Mouse (Mus musculus): ENCODE measurements at regions not wholly inside any gene's neighbourhood (a gene's known extent, or its start where the extent isn't known, plus 50 kb on each side); places are given as distances from the start of the nearest gene placed in this dataset.

DNA sequence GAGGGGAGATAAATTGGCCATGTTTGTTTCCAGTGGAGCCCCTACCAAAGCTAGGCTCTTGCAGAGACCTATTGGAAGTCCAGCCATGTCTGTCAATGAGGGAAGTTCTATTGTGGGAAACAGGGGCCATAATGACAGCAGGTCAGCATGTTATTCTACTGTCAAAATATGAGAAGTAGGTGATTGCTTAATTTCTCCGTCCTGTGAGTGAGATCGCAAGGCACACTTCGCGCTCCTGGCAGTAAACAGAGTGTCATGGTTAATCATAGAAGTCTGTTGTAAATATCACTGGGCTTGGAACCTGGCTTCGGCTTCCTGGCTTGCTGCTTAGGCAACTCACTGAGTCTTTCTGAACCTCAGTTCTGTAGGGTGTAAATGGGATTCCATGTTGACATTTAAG lies 72.5 kb upstream of the Ccdc122 start:
- no peaks in the 10 kb centered on the region for H3K9me3 ChIP-seq (ENCODE audit: control insufficient read depth, low read length)
- H3K27ac ChIP-seq (ENCODE audit: low read depth, low read length): no peak overlapping the region
- 75% methylated on average over 5 of the region's 5 CpGs for WGBS
- H3K27me3 ChIP-seq (replicated peaks; ENCODE audit: control insufficient read depth, insufficient read depth, low read length): no peaks in the 10 kb centered on the region
- H3K9ac ChIP-seq (ENCODE audit: low read depth, low read length): no peak overlapping the region
- H3K4me1 ChIP-seq (replicated peaks; ENCODE audit: control insufficient read depth, insufficient read depth, low read length): no peaks in the 10 kb centered on the region
- ATAC-seq (replicated peaks; ENCODE audit: low FRiP score) (no peak), DNase-seq (ENCODE audit: low spot score) (no peak)
- no peaks in the 10 kb centered on the region for H3K36me3 ChIP-seq (ENCODE audit: control insufficient read depth, insufficient read depth, low read length)
- no peak overlapping the region for H3K4me2 ChIP-seq
- no peak overlapping the region for H3K4me3 ChIP-seq (ENCODE audit: low read depth, low read length)

- Histone ChIP-seq H3K4me1 (replicated peaks; ENCODE audit: control insufficient read depth, insufficient read depth, low read length) (no peaks in the 10 kb centered on the region), H3K36me3 (ENCODE audit: control insufficient read depth, insufficient read depth, low read length) (no peaks in the 10 kb centered on the region), H3K9ac (ENCODE audit: low read depth, low read length) (no peak overlapping the region), H3K9me3 (ENCODE audit: control insufficient read depth, low read length) (no peaks in the 10 kb centered on the region), H3K4me3 (ENCODE audit: low read depth, low read length) (no peak overlapping the region), H3K4me2 (no peak overlapping the region), H3K27me3 (replicated peaks; ENCODE audit: control insufficient read depth, insufficient read depth, low read length) (no peaks in the 10 kb centered on the region), H3K27ac (ENCODE audit: low read depth, low read length) (no peak overlapping the region)
- WGBS: 83% methylated on average over 10 of the region's 10 CpGs
- DNase-seq (ENCODE audit: low spot score): no peak
- ATAC-seq (replicated peaks; ENCODE audit: low FRiP score): no peak
Observed at GRCm38 (mm10) chr14:76958875-76959274, 77.7 kb upstream of the Ccdc122 start.

DNA sequence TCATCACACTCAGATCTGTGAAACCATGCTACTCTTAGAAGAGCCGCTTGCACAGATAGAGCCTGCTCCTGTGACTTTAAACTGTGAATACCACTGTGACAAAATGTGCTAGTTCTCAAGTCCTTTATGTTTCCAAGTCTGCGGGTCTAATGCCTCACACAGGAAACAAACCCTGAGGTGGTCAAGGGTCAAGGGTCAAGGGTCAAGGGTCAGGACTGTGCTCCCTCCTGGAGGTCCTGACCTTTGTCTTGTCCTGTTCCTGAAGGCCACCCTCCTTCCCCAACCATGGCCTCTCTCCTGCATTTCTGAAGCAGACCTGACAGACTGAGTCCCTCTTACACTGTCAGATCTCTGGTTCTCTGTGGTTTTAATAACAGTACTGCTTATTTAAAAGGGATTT lies 79.4 kb upstream of the Ccdc122 start:
- no peak for ATAC-seq (replicated peaks; ENCODE audit: low FRiP score)
- H3K4me3 ChIP-seq (ENCODE audit: low read depth, low read length): no peak overlapping the region
- H3K9ac ChIP-seq (ENCODE audit: low read depth, low read length): no peak overlapping the region
- 68% methylated on average over 2 of the region's 2 CpGs for WGBS
- no peak for DNase-seq (ENCODE audit: low spot score)
- H3K9me3 ChIP-seq (ENCODE audit: control insufficient read depth, low read length): no peaks in the 10 kb centered on the region
- H3K4me1 ChIP-seq (replicated peaks; ENCODE audit: control insufficient read depth, insufficient read depth, low read length): no peaks in the 10 kb centered on the region
- H3K36me3 ChIP-seq (ENCODE audit: control insufficient read depth, insufficient read depth, low read length): no peaks in the 10 kb centered on the region
- no peaks in the 10 kb centered on the region for H3K27me3 ChIP-seq (replicated peaks; ENCODE audit: control insufficient read depth, insufficient read depth, low read length)
- H3K4me2 ChIP-seq: no peak overlapping the region
- H3K27ac ChIP-seq (ENCODE audit: low read depth, low read length): no peak overlapping the region

DNA sequence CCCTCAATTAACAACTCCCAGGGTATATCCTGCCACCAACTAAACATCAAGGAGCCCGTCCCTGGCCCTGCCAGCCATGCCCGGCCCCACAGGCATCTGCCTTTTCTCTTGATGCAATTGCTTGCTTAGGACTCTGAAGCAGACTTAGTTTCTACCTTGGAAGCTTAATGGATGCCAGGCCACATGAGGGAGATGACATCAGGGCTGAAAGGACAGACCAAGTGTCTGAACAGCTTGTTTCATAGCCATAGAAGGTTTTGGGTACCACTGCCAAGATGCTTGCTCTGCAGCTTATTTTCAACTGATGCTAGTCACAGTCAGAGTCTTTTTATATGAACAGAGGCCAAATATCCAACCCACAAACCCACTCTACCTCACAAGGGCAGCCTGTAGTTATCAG lies 83.4 kb upstream of the Ccdc122 start:
- DNase-seq (ENCODE audit: low spot score): no peak
- 80% methylated on average over 2 of the region's 2 CpGs for WGBS

GRCm38 (mm10) chr14:76951450-76951849 lies 85.1 kb upstream of the Ccdc122 start:
- no peak for ATAC-seq (replicated peaks; ENCODE audit: low FRiP score)
- H3K4me2 ChIP-seq: no peak overlapping the region
- no peaks in the 10 kb centered on the region for H3K4me1 ChIP-seq (replicated peaks; ENCODE audit: control insufficient read depth, insufficient read depth, low read length)
- no peaks in the 10 kb centered on the region for H3K36me3 ChIP-seq (ENCODE audit: control insufficient read depth, insufficient read depth, low read length)
- no peak for DNase-seq (ENCODE audit: low spot score)
- H3K27me3 ChIP-seq (replicated peaks; ENCODE audit: control insufficient read depth, insufficient read depth, low read length): no peaks in the 10 kb centered on the region
- no peak overlapping the region for H3K9ac ChIP-seq (ENCODE audit: low read depth, low read length)
- WGBS: 64% methylated on average over 4 of the region's 4 CpGs
- H3K9me3 ChIP-seq (ENCODE audit: control insufficient read depth, low read length): no peaks in the 10 kb centered on the region
- no peak overlapping the region for H3K4me3 ChIP-seq (ENCODE audit: low read depth, low read length)
- no peak overlapping the region for H3K27ac ChIP-seq (ENCODE audit: low read depth, low read length)

More for the DNA sequence above, 83.4 kb upstream of the Ccdc122 start:
- no peaks in the 10 kb centered on the region for H3K27me3 ChIP-seq (replicated peaks; ENCODE audit: control insufficient read depth, insufficient read depth, low read length)
- H3K4me2 ChIP-seq: no peak overlapping the region
- H3K4me3 ChIP-seq (ENCODE audit: low read depth, low read length): no peak overlapping the region
- H3K4me1 ChIP-seq (replicated peaks; ENCODE audit: control insufficient read depth, insufficient read depth, low read length): no peaks in the 10 kb centered on the region
- H3K27ac ChIP-seq (ENCODE audit: low read depth, low read length): no peak overlapping the region
- no peak for ATAC-seq (replicated peaks; ENCODE audit: low FRiP score)
- H3K9me3 ChIP-seq (ENCODE audit: control insufficient read depth, low read length): no peaks in the 10 kb centered on the region
- H3K9ac ChIP-seq (ENCODE audit: low read depth, low read length): no peak overlapping the region
- no peaks in the 10 kb centered on the region for H3K36me3 ChIP-seq (ENCODE audit: control insufficient read depth, insufficient read depth, low read length)

DNA sequence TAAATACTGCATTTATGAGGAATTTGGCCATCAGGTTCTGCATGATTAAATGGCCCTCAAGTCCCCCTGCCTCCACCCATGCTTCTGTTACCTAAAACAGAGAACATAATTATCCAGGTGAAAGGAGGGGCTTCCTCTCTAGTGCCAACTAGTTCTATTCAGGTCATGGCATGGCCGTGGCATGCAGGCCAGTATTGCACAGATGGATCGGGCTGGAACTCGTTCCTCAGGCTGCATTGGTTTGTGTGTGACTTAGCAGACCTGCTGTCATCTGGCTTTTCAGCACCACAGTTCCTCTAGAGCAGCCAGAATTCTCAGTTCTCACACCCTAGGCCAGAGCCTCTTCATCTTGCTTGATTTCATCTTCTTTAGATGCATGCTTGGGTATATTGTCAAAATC lies 87.2 kb upstream of the Ccdc122 start:
- H3K4me3 ChIP-seq (ENCODE audit: low read depth, low read length): no peak overlapping the region
- no peak overlapping the region for H3K9ac ChIP-seq (ENCODE audit: low read depth, low read length)
- H3K9me3 ChIP-seq (ENCODE audit: control insufficient read depth, low read length): no peaks in the 10 kb centered on the region
- no peaks in the 10 kb centered on the region for H3K27me3 ChIP-seq (replicated peaks; ENCODE audit: control insufficient read depth, insufficient read depth, low read length)
- H3K36me3 ChIP-seq (ENCODE audit: control insufficient read depth, insufficient read depth, low read length): no peaks in the 10 kb centered on the region
- WGBS: 78% methylated on average over 3 of the region's 3 CpGs
- H3K4me1 ChIP-seq (replicated peaks; ENCODE audit: control insufficient read depth, insufficient read depth, low read length): no peaks in the 10 kb centered on the region
- no peak overlapping the region for H3K4me2 ChIP-seq
- no peak for DNase-seq (ENCODE audit: low spot score)
- no peak overlapping the region for H3K27ac ChIP-seq (ENCODE audit: low read depth, low read length)
- no peak for ATAC-seq (replicated peaks; ENCODE audit: low FRiP score)

DNA sequence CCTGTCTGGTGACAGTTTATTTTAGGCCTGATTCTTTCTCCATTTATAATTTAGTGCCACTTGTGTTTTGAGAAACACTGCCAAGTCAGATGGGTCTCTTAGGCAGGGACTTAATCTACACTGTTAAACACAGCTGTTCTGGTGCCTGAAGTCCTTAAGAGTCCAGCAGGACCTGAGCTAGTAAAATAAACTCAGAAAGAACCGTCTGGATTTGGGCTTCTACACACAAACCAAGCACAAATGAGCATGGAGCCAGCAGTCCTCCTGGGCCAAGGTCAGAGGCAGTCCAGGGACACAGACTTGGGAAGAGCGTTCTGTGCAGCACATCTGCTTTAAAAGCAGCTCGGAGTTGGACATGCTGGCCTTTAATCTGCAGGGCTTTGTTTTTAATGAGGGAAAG lies 87.6 kb upstream of the Ccdc122 start:
- 49% methylated on average over 3 of the region's 3 CpGs for WGBS
- no peak overlapping the region for H3K9ac ChIP-seq (ENCODE audit: low read depth, low read length)
- no peak for ATAC-seq (replicated peaks; ENCODE audit: low FRiP score)
- H3K4me2 ChIP-seq: no peak overlapping the region
- no peaks in the 10 kb centered on the region for H3K27me3 ChIP-seq (replicated peaks; ENCODE audit: control insufficient read depth, insufficient read depth, low read length)
- H3K4me1 ChIP-seq (replicated peaks; ENCODE audit: control insufficient read depth, insufficient read depth, low read length): no peaks in the 10 kb centered on the region
- H3K36me3 ChIP-seq (ENCODE audit: control insufficient read depth, insufficient read depth, low read length): no peaks in the 10 kb centered on the region
- no peak overlapping the region for H3K27ac ChIP-seq (ENCODE audit: low read depth, low read length)
- no peak overlapping the region for H3K4me3 ChIP-seq (ENCODE audit: low read depth, low read length)
- H3K9me3 ChIP-seq (ENCODE audit: control insufficient read depth, low read length): no peaks in the 10 kb centered on the region
- DNase-seq (ENCODE audit: low spot score): no peak

DNA sequence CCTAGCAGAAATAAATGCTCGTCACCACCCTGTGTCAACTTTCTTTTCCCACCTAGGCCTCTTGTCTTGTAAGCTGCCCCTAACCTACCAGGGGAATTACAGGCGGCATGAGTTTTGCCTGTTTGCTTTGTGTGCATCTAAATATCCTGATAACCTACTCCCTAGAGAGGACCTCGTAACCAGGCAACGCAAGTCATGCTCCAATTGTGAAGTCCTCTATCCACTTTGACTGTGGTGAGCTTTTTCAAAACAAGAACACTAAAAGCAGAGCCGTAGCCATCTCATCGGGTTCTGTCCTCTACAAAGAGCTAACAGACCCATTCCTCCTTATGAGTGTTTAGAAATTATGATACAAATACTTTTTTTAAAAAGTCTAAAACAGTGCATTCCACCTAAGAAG lies 88.1 kb upstream of the Ccdc122 start:
- no peak for DNase-seq (ENCODE audit: low spot score)
- H3K4me1 ChIP-seq (replicated peaks; ENCODE audit: control insufficient read depth, insufficient read depth, low read length): no peaks in the 10 kb centered on the region
- no peaks in the 10 kb centered on the region for H3K36me3 ChIP-seq (ENCODE audit: control insufficient read depth, insufficient read depth, low read length)
- no peaks in the 10 kb centered on the region for H3K27me3 ChIP-seq (replicated peaks; ENCODE audit: control insufficient read depth, insufficient read depth, low read length)
- ATAC-seq (replicated peaks; ENCODE audit: low FRiP score): no peak
- no peak overlapping the region for H3K27ac ChIP-seq (ENCODE audit: low read depth, low read length)
- H3K4me3 ChIP-seq (ENCODE audit: low read depth, low read length): no peak overlapping the region
- no peak overlapping the region for H3K4me2 ChIP-seq
- H3K9ac ChIP-seq (ENCODE audit: low read depth, low read length): no peak overlapping the region
- 71% methylated on average over 6 of the region's 6 CpGs for WGBS
- no peaks in the 10 kb centered on the region for H3K9me3 ChIP-seq (ENCODE audit: control insufficient read depth, low read length)

DNA sequence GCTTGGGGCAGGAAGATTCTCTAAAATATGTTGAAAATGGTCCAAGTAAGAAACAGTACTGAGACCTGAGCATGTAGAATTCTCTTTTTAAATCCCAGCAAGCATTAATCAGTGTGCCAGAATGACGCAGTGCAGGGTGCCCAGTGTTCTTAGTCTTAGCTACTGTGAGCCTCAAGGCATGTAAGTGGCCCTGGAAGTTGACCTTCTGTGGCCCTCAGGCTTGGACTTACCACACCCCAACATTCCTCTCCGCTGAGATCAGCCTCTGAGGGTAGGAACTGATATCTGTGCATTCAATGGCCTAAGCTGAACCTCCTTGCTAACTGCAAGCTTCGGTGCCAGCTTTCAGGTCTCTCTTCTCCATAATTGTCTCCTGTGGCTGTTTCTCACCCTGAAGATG lies 89.4 kb upstream of the Ccdc122 start:
- H3K9me3 ChIP-seq (ENCODE audit: control insufficient read depth, low read length): no peaks in the 10 kb centered on the region
- no peak overlapping the region for H3K4me2 ChIP-seq
- ATAC-seq (replicated peaks; ENCODE audit: low FRiP score) (no peak), DNase-seq (ENCODE audit: low spot score) (no peak)
- WGBS: 54% methylated on average over 3 of the region's 3 CpGs
- no peak overlapping the region for H3K9ac ChIP-seq (ENCODE audit: low read depth, low read length)
- no peak overlapping the region for H3K27ac ChIP-seq (ENCODE audit: low read depth, low read length)
- H3K4me3 ChIP-seq (ENCODE audit: low read depth, low read length): no peak overlapping the region
- no peaks in the 10 kb centered on the region for H3K4me1 ChIP-seq (replicated peaks; ENCODE audit: control insufficient read depth, insufficient read depth, low read length)
- no peaks in the 10 kb centered on the region for H3K36me3 ChIP-seq (ENCODE audit: control insufficient read depth, insufficient read depth, low read length)
- H3K27me3 ChIP-seq (replicated peaks; ENCODE audit: control insufficient read depth, insufficient read depth, low read length): no peaks in the 10 kb centered on the region

Data from liver, embryonic 11.5 days (tissue).